ENCODE assay signal across 15 mouse cellular contexts in genomic region chr8:125526582-125526981, GRCm38 (mm10). TPM values are rescaled to one million over a fixed set of nuclear protein-coding genes. Genes with fewer than 3 reads are reported as not detected.
DNase-seq lines count a peak whose midpoint lies in the region; ATAC-seq and TF ChIP-seq lines count a peak whose summit lies in the region.
"Had no signal": no experiment of that assay in that cellular context is flagged by ENCODE, and none has a peak within 500 bp of the region (broad histone marks: within the 10 kb centered on the region; RNA-seq: fewer than 3 reads in every experiment).

No protein-coding gene starts in this region.

- no peaks in the 10 kb centered on the region for H3K36me3 ChIP-seq in hindbrain, embryonic 12.5 days
- H3K36me3 ChIP-seq in hindbrain, postnatal 0 days (ENCODE audit: insufficient read depth, low read length), result no peaks in the 10 kb centered on the region
- H3K36me3 ChIP-seq in embryonic facial prominence, embryonic 10.5 days (replicated peaks), result no peaks in the 10 kb centered on the region
- no peaks in the 10 kb centered on the region for H3K36me3 ChIP-seq in limb, embryonic 12.5 days
- H3K36me3 ChIP-seq: limb, embryonic 15.5 days had no signal

- ATAC-seq in hindbrain, embryonic 12.5 days (ENCODE audit: low FRiP score), result no peak
- no peak for ATAC-seq in hindbrain, postnatal 0 days
- ATAC-seq in limb, embryonic 12.5 days (ENCODE audit: insufficient number of reproducible peaks, insufficient read depth, low FRiP score, low TSS enrichment, low read depth), result no peak

- 42% methylated on average over 7 of the region's 7 CpGs for WGBS in hindbrain, embryonic 12.5 days
- WGBS in hindbrain, postnatal 0 days, result 54% methylated on average over 7 of the region's 7 CpGs
- 28% methylated on average over 7 of the region's 7 CpGs for WGBS in embryonic facial prominence, embryonic 10.5 days
- 16% methylated on average over 7 of the region's 7 CpGs for WGBS in limb, embryonic 12.5 days

- H3K9me3 ChIP-seq in hindbrain, embryonic 12.5 days (replicated peaks), result no peaks in the 10 kb centered on the region
- H3K9me3 ChIP-seq in hindbrain, postnatal 0 days (ENCODE audit: low read length), result no peaks in the 10 kb centered on the region
- no peaks in the 10 kb centered on the region for H3K9me3 ChIP-seq in embryonic facial prominence, embryonic 10.5 days
- H3K9me3 ChIP-seq in limb, embryonic 12.5 days, result no peaks in the 10 kb centered on the region
- H3K9me3 ChIP-seq: limb, embryonic 15.5 days had no signal

- H3K27me3 ChIP-seq in hindbrain, embryonic 12.5 days, result 0 out of 2 replicates have a peak, but pooled peaks cover 4% of the 10 kb centered on the region
- H3K27me3 ChIP-seq in hindbrain, postnatal 0 days (ENCODE audit: insufficient read depth, low read length), result no peaks in the 10 kb centered on the region
- peaks cover 9% of the 10 kb centered on the region for H3K27me3 ChIP-seq in embryonic facial prominence, embryonic 10.5 days (replicated peaks; ENCODE audit: low read depth, poor library complexity, severe bottlenecking)
- 0 out of 2 replicates have a peak, but pooled peaks cover 2% of the 10 kb centered on the region for H3K27me3 ChIP-seq in limb, embryonic 12.5 days
- H3K27me3 ChIP-seq: limb, embryonic 15.5 days had no signal

- no peak overlapping the region for H3K9ac ChIP-seq in hindbrain, embryonic 12.5 days
- H3K9ac ChIP-seq in hindbrain, postnatal 0 days (replicated peaks; ENCODE audit: low read length), result no peak overlapping the region
- H3K9ac ChIP-seq in limb, embryonic 12.5 days (replicated peaks), result no peak overlapping the region
- H3K9ac ChIP-seq: limb, embryonic 15.5 days; lung, embryonic 14.5 days had no signal

- 0 out of 2 replicates have a peak overlapping the region, but pooled peaks have one; percentile 52 for H3K27ac ChIP-seq in hindbrain, embryonic 12.5 days
- H3K27ac ChIP-seq in hindbrain, postnatal 0 days, result no peak overlapping the region
- peak overlapping the region; percentile 76 for H3K27ac ChIP-seq in embryonic facial prominence, embryonic 10.5 days (replicated peaks)
- H3K27ac ChIP-seq in limb, embryonic 12.5 days, result peak overlapping the region; percentile 36
- H3K27ac ChIP-seq: kidney, postnatal 0 days; limb, embryonic 15.5 days had no signal

- no peak overlapping the region for H3K4me3 ChIP-seq in hindbrain, embryonic 12.5 days
- H3K4me3 ChIP-seq in hindbrain, postnatal 0 days (ENCODE audit: low read length), result no peak overlapping the region
- peak overlapping the region; percentile 33; the same call in 1 of the 2 replicates for H3K4me3 ChIP-seq in embryonic facial prominence, embryonic 10.5 days
- no peak overlapping the region for H3K4me3 ChIP-seq in limb, embryonic 12.5 days (replicated peaks)
- H3K4me3 ChIP-seq: layer of hippocampus, adult 2 months; limb, embryonic 15.5 days had no signal

- peak; percentile 55 for DNase-seq in embryo, embryonic 10 days (ENCODE audit: low spot score)
- DNase-seq in embryo, embryonic 9.5 days (ENCODE audit: extremely low spot score), result no peak
- DNase-seq in hindbrain, postnatal 0 days (ENCODE audit: low spot score), result no peak
- peak; percentile 49 for DNase-seq in embryonic facial prominence, embryonic 10.5 days (ENCODE audit: low spot score)
- DNase-seq in frontal cortex, postnatal 25 days (ENCODE audit: low spot score in 2 of 2), result no peak
- no peak for DNase-seq in adrenal gland, adult 8-10 months
- DNase-seq: adrenal gland, postnatal 25 days; cerebellum, adult 9-10 months; lung, embryonic 14.5 days; thymus, postnatal 36 days had no signal

- peaks cover 84% of the 10 kb centered on the region for H3K4me1 ChIP-seq in hindbrain, embryonic 12.5 days
- peaks cover 33% of the 10 kb centered on the region for H3K4me1 ChIP-seq in hindbrain, postnatal 0 days (ENCODE audit: insufficient read depth, low read length)
- H3K4me1 ChIP-seq in embryonic facial prominence, embryonic 10.5 days, result peaks cover 95% of the 10 kb centered on the region
- peaks cover 91% of the 10 kb centered on the region for H3K4me1 ChIP-seq in limb, embryonic 12.5 days (replicated peaks)

- TF ChIP-seq CTCF in hindbrain, postnatal 0 days (IDR thresholded peaks at IDR 0.05; ENCODE audit: low read depth), result no peak

- no peak overlapping the region for H3K4me2 ChIP-seq in hindbrain, embryonic 12.5 days (replicated peaks)
- H3K4me2 ChIP-seq in hindbrain, postnatal 0 days (ENCODE audit: low read depth, low read length), result no peak overlapping the region
- peak overlapping the region; percentile 42 for H3K4me2 ChIP-seq in limb, embryonic 12.5 days
- H3K4me2 ChIP-seq: limb, embryonic 15.5 days; lung, embryonic 14.5 days had no signal

RNA-seq across cellular contexts. Expression of gene Sipa1l2, which starts 43.0 kb away (rescaled TPM):
- polyA plus RNA-seq in hindbrain, embryonic 12.5 days (2016; fragmentation: Nextera tagmentation; extraction: Ambion mirVana), result 36.4 and 37.5 TPM in 2 replicates
- 62.2 and 62.8 TPM in 2 replicates for total RNA-seq in hindbrain, postnatal 0 days (2014; rRNA removed)
- 11.5 and 12.2 TPM in 2 replicates for polyA plus RNA-seq in hindbrain, postnatal 0 days (2015; fragmentation: Nextera tagmentation; extraction: Ambion mirVana)
- polyA plus RNA-seq in embryonic facial prominence, embryonic 10.5 days (2016; fragmentation: Nextera tagmentation; extraction: Ambion mirVana), result 12.7 and 14.8 TPM in 2 replicates
- polyA plus RNA-seq in limb, embryonic 12.5 days (2016; fragmentation: Nextera tagmentation; extraction: Ambion mirVana), result 18.6 and 20.2 TPM in 2 replicates
- total RNA-seq in adrenal gland, adult 8-10 months (2022), result 10 to 100 TPM; 48.7 to 56.9 (median 53.8) TPM

Comparison
In these comparisons a context has a peak if more than half of its experiments do, and no peak if none do; other contexts are left out.
1. DNase-seq: peak in embryo, embryonic 10 days (single experiment) and embryonic facial prominence, embryonic 10.5 days (single experiment); none in embryo, embryonic 9.5 days (single experiment), hindbrain, postnatal 0 days (single experiment), frontal cortex, postnatal 25 days (0 of 2) and adrenal gland, adult 8-10 months (single experiment).